Mouse (Mus musculus): ENCODE results near the gene Gm3543. TPM values are rescaled to one million over a fixed set of nuclear protein-coding genes. Genes with fewer than 3 reads are reported as not detected.
"Not testable (repeated sequence)": the region's sequence is repeated elsewhere in the genome, so short reads cannot be mapped to it uniquely, and the experiment has no call there.

Gene Gm3543
- polyA plus RNA-seq (2012; rRNA removed) = not detected in 2 replicates

GRCm38 (mm10) chr14:41983225-41983624 lies at the start of gene Gm3543:
Gm3543 (minus strand) TSS chr14:41983325.
- not testable (repeated sequence) for H3K4me3 ChIP-seq (ENCODE audit: control insufficient read depth, insufficient read depth, low read length); H3K27me3 ChIP-seq (ENCODE audit: control insufficient read depth, insufficient read depth, low read length); DNase-seq; H3K4me1 ChIP-seq (replicated peaks; ENCODE audit: control insufficient read depth, insufficient read depth, low read length); H3K27ac ChIP-seq (ENCODE audit: control insufficient read depth, insufficient read depth, low read length); H3K36me3 ChIP-seq (ENCODE audit: control insufficient read depth, insufficient read depth, low read length)
- 88% methylated on average over 1 of the region's 1 CpGs for WGBS

GRCm38 (mm10) chr14:41968596-41968995 lies 14.5 kb downstream of the Gm3543 start:
- H3K4me1 ChIP-seq (replicated peaks; ENCODE audit: control insufficient read depth, insufficient read depth, low read length); H3K4me3 ChIP-seq (ENCODE audit: control insufficient read depth, insufficient read depth, low read length); DNase-seq; H3K27me3 ChIP-seq (ENCODE audit: control insufficient read depth, insufficient read depth, low read length); H3K36me3 ChIP-seq (ENCODE audit: control insufficient read depth, insufficient read depth, low read length); H3K27ac ChIP-seq (ENCODE audit: control insufficient read depth, insufficient read depth, low read length): not testable (repeated sequence)
- WGBS = 70% methylated on average over 3 of the region's 3 CpGs

GRCm38 (mm10) chr14:41967827-41968226 lies 15.3 kb downstream of the Gm3543 start, which contains the start of gene Gm6401:
Gm6401 (minus strand) TSS chr14:41967927.
- WGBS = 84% methylated on average over 1 of the region's 1 CpGs
- not testable (repeated sequence) for H3K4me1 ChIP-seq (replicated peaks; ENCODE audit: control insufficient read depth, insufficient read depth, low read length); H3K27ac ChIP-seq (ENCODE audit: control insufficient read depth, insufficient read depth, low read length); DNase-seq; H3K4me3 ChIP-seq (ENCODE audit: control insufficient read depth, insufficient read depth, low read length); H3K36me3 ChIP-seq (ENCODE audit: control insufficient read depth, insufficient read depth, low read length); H3K27me3 ChIP-seq (ENCODE audit: control insufficient read depth, insufficient read depth, low read length)

GRCm38 (mm10) chr14:41964095-41964494 lies 19.0 kb downstream of the Gm3543 start:
- WGBS = 69% methylated on average over 4 of the region's 4 CpGs
- not testable (repeated sequence) for DNase-seq

GRCm38 (mm10) chr14:41943695-41944094 lies 39.4 kb downstream of the Gm3543 start, which contains the start of gene 1700024B05Rik:
1700024B05Rik (plus strand) TSS chr14:41943995.
- not testable (repeated sequence) for DNase-seq; H3K36me3 ChIP-seq (ENCODE audit: control insufficient read depth, insufficient read depth, low read length); H3K27me3 ChIP-seq (ENCODE audit: control insufficient read depth, insufficient read depth, low read length); H3K4me3 ChIP-seq (ENCODE audit: control insufficient read depth, insufficient read depth, low read length); H3K4me1 ChIP-seq (replicated peaks; ENCODE audit: control insufficient read depth, insufficient read depth, low read length); H3K27ac ChIP-seq (ENCODE audit: control insufficient read depth, insufficient read depth, low read length)
- WGBS = 87% methylated on average over 2 of the region's 2 CpGs

More at GRCm38 (mm10) chr14:41964095-41964494, 19.0 kb downstream of the Gm3543 start:
- not testable (repeated sequence) for H3K36me3 ChIP-seq (ENCODE audit: control insufficient read depth, insufficient read depth, low read length); H3K4me1 ChIP-seq (replicated peaks; ENCODE audit: control insufficient read depth, insufficient read depth, low read length); H3K27ac ChIP-seq (ENCODE audit: control insufficient read depth, insufficient read depth, low read length); H3K27me3 ChIP-seq (ENCODE audit: control insufficient read depth, insufficient read depth, low read length); H3K4me3 ChIP-seq (ENCODE audit: control insufficient read depth, insufficient read depth, low read length)

Other genes starting within 250 kb of the Gm3543 start
- not detected in 2 replicates for gene Gm7929, start 232.7 kb downstream of the Gm3543 start, polyA plus RNA-seq (2012; rRNA removed)
- gene Gm47189, start 210.9 kb downstream of the Gm3543 start, polyA plus RNA-seq (2012; rRNA removed) = not detected in 2 replicates
- gene Gm7980, start 76.0 kb downstream of the Gm3543 start, polyA plus RNA-seq (2012; rRNA removed) = not detected in 2 replicates
- not detected in 2 replicates for gene 1700049E17Rik1, start 58.4 kb downstream of the Gm3543 start, polyA plus RNA-seq (2012; rRNA removed)
- not detected in 2 replicates for gene 1700024B05Rik, start 39.3 kb downstream of the Gm3543 start, polyA plus RNA-seq (2012; rRNA removed)
- not detected in 2 replicates for gene Gm6401, start 15.4 kb downstream of the Gm3543 start, polyA plus RNA-seq (2012; rRNA removed)
- gene Gm7951, start 134.0 kb upstream of the Gm3543 start, polyA plus RNA-seq (2012; rRNA removed) = not detected in 2 replicates
- gene Gm17027, start 179.3 kb upstream of the Gm3543 start, polyA plus RNA-seq (2012; rRNA removed) = not detected in 2 replicates
- gene Gm3573, start 207.5 kb upstream of the Gm3543 start, polyA plus RNA-seq (2012; rRNA removed) = not detected in 2 replicates

Measured in thymus, adult 2 months (tissue).